Mouse (Mus musculus) right cerebral cortex, postnatal 25 days (tissue): Measurements from ENCODE around the gene Nhej1.

Source experiments
- DNase-seq: peaks from one replicate; pipeline ENCODE4 v3.0.0; 2022

Gene Nhej1

GRCm38 (mm10) chr1:74971353-74972050, 153.5 kb downstream of the Nhej1 start:
- no peak for DNase-seq

GRCm38 (mm10) chr1:74967962-74968580, 156.9 kb downstream of the Nhej1 start:
- DNase-seq = no peak

- DNase-seq = peak; percentile 38
Observed at GRCm38 (mm10) chr1:74964494-74965215, 160.3 kb downstream of the Nhej1 start.

GRCm38 (mm10) chr1:74962853-74963227, 162.2 kb downstream of the Nhej1 start:
- DNase-seq = no peak

GRCm38 (mm10) chr1:74962126-74962852, 162.7 kb downstream of the Nhej1 start:
- no peak for DNase-seq

GRCm38 (mm10) chr1:74961722-74962121, 163.3 kb downstream of the Nhej1 start:
- DNase-seq = no peak

- DNase-seq = no peak
Observed at GRCm38 (mm10) chr1:74960059-74960458, 164.9 kb downstream of the Nhej1 start.

- no peak for DNase-seq
Observed at GRCm38 (mm10) chr1:74951556-74952210, 173.3 kb downstream of the Nhej1 start, which contains the start of gene Ihh. Gene Ihh (minus strand): TSS chr1:74951672.

GRCm38 (mm10) chr1:74950576-74951490, 174.2 kb downstream of the Nhej1 start:
- DNase-seq = peak; percentile 8

GRCm38 (mm10) chr1:74950066-74950465, 174.9 kb downstream of the Nhej1 start:
- DNase-seq = no peak

GRCm38 (mm10) chr1:74949666-74950050, 175.3 kb downstream of the Nhej1 start:
- DNase-seq = no peak

- peak; percentile 46 for DNase-seq
Observed at GRCm38 (mm10) chr1:74948784-74949665, 176.0 kb downstream of the Nhej1 start.

- no peak for DNase-seq
Observed at GRCm38 (mm10) chr1:74947986-74948670, 176.9 kb downstream of the Nhej1 start.

GRCm38 (mm10) chr1:74941651-74942360, 183.2 kb downstream of the Nhej1 start:
- no peak for DNase-seq

- DNase-seq = no peak
Observed at GRCm38 (mm10) chr1:74939762-74940161, 185.2 kb downstream of the Nhej1 start.

- DNase-seq = no peak
Observed at GRCm38 (mm10) chr1:74936221-74936830, 188.7 kb downstream of the Nhej1 start.

GRCm38 (mm10) chr1:74935402-74935801, 189.6 kb downstream of the Nhej1 start, which contains the start of gene Cfap65:
Gene Cfap65 (minus strand): TSS chr1:74935599.
- DNase-seq = peak; percentile 63

- DNase-seq = no peak
Observed at GRCm38 (mm10) chr1:74927621-74928296, 197.2 kb downstream of the Nhej1 start.
